Mouse (Mus musculus) heart, embryonic 15.5 days (tissue): ENCODE results near the gene Umod. TPM values are rescaled to one million over a fixed set of nuclear protein-coding genes. Genes with fewer than 3 reads are reported as not detected.

ENCODE experiments used
- ATAC-seq: fragments of 200-750 bp; cut with Nextera tagmentation; replicated peaks from 2 replicates; pipeline ENCODE4 v1.8.0; 2017; ENCODE audit warnings: low read depth, moderate TSS enrichment; ENCODE audit not compliant: insufficient number of reproducible peaks, insufficient read depth, low FRiP score
- H3K27ac ChIP-seq: fragments of 300-500 bp; sonication (generic); 2 replicates; pipeline ENCODE4 v1.5.1; 2015; ENCODE audit warnings: mild to moderate bottlenecking, inconsistent platforms
- H3K27me3 ChIP-seq: fragments of 300-500 bp; sonication (generic); 2 replicates; pipeline ENCODE4 v1.6.1; 2015; ENCODE audit warnings: inconsistent platforms
- H3K36me3 ChIP-seq: fragments of 300-500 bp; sonication (generic); 2 replicates; pipeline ENCODE4 v1.6.1; 2015; ENCODE audit warnings: mild to moderate bottlenecking, inconsistent platforms
- H3K4me1 ChIP-seq: fragments of 300-500 bp; sonication (generic); replicated peaks from 2 replicates; pipeline ENCODE4 v1.6.1; 2015; ENCODE audit warnings: inconsistent platforms
- H3K4me2 ChIP-seq: fragments of 300-500 bp; sonication (generic); 2 replicates; pipeline ENCODE4 v1.6.1; 2015; ENCODE audit warnings: inconsistent platforms, mild to moderate bottlenecking, moderate library complexity
- H3K4me3 ChIP-seq: fragments of 300-500 bp; sonication (generic); 2 replicates; pipeline ENCODE4 v1.5.1; 2015; ENCODE audit warnings: mild to moderate bottlenecking, inconsistent platforms
- H3K9ac ChIP-seq: fragments of 300-500 bp; sonication (generic); 2 replicates; pipeline ENCODE4 v1.6.1; 2015; ENCODE audit warnings: mild to moderate bottlenecking, inconsistent platforms
- H3K9me3 ChIP-seq: fragments of 300-500 bp; sonication (generic); replicated peaks from 2 replicates; pipeline ENCODE4 v1.6.1; 2016; ENCODE audit warnings: inconsistent platforms
- WGBS: fragments of 180-500 bp; shearing (Covaris S2); methylation state at CpG from one replicate; pipeline ENCODE4 v1.1.7; 2015; ENCODE audit warnings: mixed read lengths; 5-methylcytosine and 5-hydroxymethylcytosine counted together
- polyA plus RNA-seq: library from polyadenylated mRNA; unstranded; fragments of >200 nt; fragmentation: Nextera tagmentation; extraction: Ambion mirVana; gene quantifications from 2 replicates; pipeline ENCODE4 v1.2.1, GENCODE M21; 2015

The Umod gene
- polyA plus RNA-seq, 1 experiment from 2014 or later: not detected

DNA sequence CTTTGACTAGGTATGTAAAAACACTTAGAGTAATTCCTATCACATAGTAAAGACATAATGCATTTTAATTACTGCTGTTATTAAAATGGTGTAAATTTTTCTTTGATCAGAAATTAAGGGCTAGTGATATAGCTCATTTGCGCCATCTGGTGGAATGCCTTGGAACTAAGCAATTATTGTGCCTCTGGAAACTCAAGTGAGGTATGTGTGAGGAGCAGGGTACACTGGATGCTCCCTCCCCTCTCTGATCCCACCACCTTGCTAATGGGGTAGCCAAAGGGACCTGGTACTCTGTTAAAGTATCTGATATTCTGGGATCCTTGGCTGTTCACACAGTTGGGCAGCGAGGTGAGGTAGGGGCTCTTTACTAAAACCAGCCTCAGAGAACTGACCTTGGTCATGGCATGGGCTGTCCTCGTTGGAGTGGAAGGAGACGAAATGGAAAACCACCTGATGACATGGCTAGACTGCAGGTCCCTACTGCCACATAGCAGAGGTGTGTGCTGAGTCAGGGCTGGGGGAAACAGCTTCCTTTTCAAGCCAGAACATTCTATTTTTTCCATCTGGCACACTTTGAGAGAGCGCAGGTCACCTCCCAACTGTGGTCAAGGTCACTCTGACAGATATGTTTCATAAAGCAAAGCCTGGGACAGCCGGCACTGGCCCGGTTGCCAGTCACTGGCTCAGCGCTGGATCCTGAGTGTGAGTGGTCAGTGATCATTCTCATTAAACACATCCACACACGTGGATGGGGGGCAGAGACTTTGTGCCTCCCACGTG is 36.6 kb upstream of the Umod start:
- WGBS: 62% methylated on average over 10 of the region's 10 CpGs
- Histone ChIP-seq H3K9ac (no peak overlapping the region), H3K9me3 (no peaks in the 10 kb centered on the region), H3K4me3 (no peak overlapping the region), H3K4me2 (no peak overlapping the region), H3K36me3 (no peaks in the 10 kb centered on the region), H3K4me1 (no peaks in the 10 kb centered on the region), H3K27me3 (peaks cover 5% of the 10 kb centered on the region; the same call in 1 of the 2 replicates), H3K27ac (no peak overlapping the region)
- no peak for ATAC-seq

DNA sequence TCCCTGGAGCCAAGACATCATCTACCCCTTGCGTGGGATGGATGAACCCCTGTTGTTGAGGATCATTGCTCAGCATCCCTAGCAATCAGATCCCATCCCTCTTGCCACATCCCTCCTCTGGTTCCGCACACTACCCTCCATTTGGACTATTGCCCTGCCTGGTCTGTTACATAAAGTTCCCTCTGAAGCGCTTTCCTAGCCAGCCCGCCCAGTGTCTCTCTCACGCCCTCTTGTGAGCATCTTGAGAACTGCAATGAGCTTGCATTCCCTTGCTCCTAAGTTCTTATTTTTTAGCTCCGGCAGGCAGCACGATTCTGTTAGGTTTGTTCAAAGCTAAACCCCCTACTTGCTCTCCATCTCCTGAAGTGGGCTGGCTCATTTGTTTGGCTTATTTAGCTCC is 34.0 kb upstream of the Umod start:
- no peak for ATAC-seq
- Histone ChIP-seq H3K4me3 (no peak overlapping the region), H3K4me2 (no peak overlapping the region), H3K27ac (no peak overlapping the region), H3K9me3 (no peaks in the 10 kb centered on the region), H3K27me3 (no peaks in the 10 kb centered on the region), H3K9ac (no peak overlapping the region), H3K4me1 (no peaks in the 10 kb centered on the region), H3K36me3 (no peaks in the 10 kb centered on the region)
- 31% methylated on average over 7 of the region's 7 CpGs for WGBS

DNA sequence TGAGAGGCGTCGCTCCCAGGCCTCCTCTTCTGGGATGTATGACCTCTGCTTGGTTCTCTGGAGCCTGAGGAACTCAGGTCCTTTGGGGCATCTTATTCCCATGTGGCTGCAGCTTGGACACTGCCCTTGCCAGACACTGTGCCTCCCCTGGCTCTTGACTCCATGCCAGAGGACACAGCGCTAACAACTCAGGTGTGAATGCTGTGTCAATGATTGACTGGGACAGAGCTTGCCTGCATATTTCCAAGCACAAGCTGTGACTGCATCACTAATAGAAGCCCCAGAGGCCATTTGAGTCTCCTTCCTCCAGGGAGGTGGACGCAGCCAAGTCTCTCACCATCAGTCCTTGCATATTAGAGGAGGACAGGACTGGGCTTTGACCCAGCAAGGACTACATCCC is 32.1 kb upstream of the Umod start:
- Histone ChIP-seq H3K27ac (no peak overlapping the region), H3K9ac (no peak overlapping the region), H3K27me3 (no peaks in the 10 kb centered on the region), H3K4me1 (no peaks in the 10 kb centered on the region), H3K4me3 (no peak overlapping the region), H3K9me3 (no peaks in the 10 kb centered on the region), H3K4me2 (no peak overlapping the region), H3K36me3 (no peaks in the 10 kb centered on the region)
- WGBS: 83% methylated on average over 4 of the region's 4 CpGs
- no peak for ATAC-seq

DNA sequence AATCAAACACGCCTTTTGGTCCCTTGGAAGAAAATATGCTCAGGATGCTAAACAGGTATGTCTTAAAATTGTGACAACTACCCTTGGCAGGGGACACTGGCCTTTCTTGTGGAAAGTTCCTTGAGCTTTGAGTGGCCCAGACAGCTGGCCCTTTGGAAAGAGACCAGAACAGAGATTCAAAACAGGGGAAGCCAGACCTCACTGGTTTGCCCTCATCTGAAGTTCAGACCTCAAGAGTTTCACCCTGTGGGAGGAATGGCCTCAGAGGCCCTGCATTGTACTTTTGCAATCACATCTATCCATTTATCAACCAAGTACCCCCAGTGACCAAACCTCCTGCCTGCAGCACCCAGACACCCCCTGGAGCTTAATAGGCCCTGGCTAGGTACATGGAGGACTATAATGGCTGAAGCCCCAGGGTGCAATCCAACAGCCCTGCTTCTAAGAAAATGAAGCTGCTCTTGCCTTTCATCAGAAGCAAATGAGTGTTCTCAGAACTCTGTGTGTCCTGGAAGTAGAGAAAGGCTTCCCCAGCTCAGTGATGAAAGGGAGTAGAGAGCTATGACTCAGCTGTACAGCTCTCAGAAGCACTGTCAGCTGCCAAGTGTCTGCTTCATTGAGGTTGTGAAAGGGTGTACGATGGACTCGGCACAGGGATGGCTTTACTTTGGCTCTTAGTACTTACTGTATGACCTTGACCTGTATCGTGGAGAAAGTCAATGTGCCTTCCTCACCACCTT is 11.1 kb upstream of the Umod start:
- Histone ChIP-seq H3K9me3 (no peaks in the 10 kb centered on the region), H3K27ac (no peak overlapping the region), H3K27me3 (no peaks in the 10 kb centered on the region), H3K4me3 (no peak overlapping the region), H3K4me2 (no peak overlapping the region), H3K4me1 (no peaks in the 10 kb centered on the region), H3K9ac (no peak overlapping the region), H3K36me3 (no peaks in the 10 kb centered on the region)
- WGBS: 60% methylated on average over 4 of the region's 4 CpGs
- ATAC-seq: no peak

DNA sequence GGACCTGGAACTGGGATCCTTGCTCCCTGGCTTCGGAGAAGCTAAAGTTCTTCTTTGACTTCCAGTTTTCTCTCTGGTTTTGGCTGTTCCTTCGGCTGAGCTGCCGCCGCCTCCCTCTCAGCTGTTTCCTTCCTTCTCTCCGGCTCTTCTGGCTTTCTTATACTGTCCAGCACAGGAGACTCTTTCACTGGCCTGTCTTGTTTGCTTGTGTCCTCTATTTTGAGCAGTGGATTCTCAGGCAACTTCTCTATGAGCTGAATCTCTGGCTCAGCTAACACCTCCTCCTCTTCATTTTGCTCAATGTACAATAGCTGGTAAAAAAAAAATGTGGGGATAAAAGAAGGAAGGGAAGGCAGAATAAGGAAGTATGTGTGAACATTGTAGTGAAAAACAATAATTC is 7.6 kb upstream of the Umod start:
- 84% methylated on average over 5 of the region's 5 CpGs for WGBS
- no peaks in the 10 kb centered on the region for H3K9me3 ChIP-seq
- no peak overlapping the region for H3K27ac ChIP-seq
- H3K4me1 ChIP-seq: no peaks in the 10 kb centered on the region
- no peak overlapping the region for H3K9ac ChIP-seq
- H3K4me2 ChIP-seq: no peak overlapping the region
- H3K4me3 ChIP-seq: no peak overlapping the region
- H3K36me3 ChIP-seq: no peaks in the 10 kb centered on the region
- no peak for ATAC-seq
- no peaks in the 10 kb centered on the region for H3K27me3 ChIP-seq

DNA sequence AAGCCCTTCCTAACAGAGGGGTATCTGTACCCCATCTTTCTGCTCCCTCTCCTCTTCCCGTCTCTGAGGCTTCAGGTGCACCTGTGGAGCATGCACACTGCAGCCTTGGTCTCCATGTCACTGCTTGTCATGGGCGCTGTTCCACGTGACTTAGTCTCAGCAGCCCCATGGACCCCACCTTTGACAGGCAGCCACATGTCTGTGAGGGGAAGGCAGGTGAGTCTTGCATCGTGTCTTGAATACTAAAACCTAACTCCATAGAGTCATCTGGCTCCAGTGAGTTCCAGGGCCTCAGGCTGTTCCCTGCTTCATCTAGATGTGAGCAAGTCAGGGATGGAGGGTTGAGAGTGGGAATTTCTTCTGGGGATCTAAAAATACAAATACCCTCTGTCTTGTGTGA is 5.1 kb upstream of the Umod start:
- H3K4me1 ChIP-seq: no peaks in the 10 kb centered on the region
- H3K9me3 ChIP-seq: no peaks in the 10 kb centered on the region
- H3K4me3 ChIP-seq: no peak overlapping the region
- H3K27me3 ChIP-seq: no peaks in the 10 kb centered on the region
- H3K27ac ChIP-seq: no peak overlapping the region
- H3K9ac ChIP-seq: no peak overlapping the region
- H3K4me2 ChIP-seq: no peak overlapping the region
- no peak for ATAC-seq
- 72% methylated on average over 4 of the region's 4 CpGs for WGBS
- H3K36me3 ChIP-seq: no peaks in the 10 kb centered on the region

GRCm38 (mm10) chr7:119476500-119477389 is 2.3 kb downstream of the Umod start:
- Histone ChIP-seq H3K4me1 (no peaks in the 10 kb centered on the region), H3K9me3 (no peaks in the 10 kb centered on the region), H3K9ac (no peak overlapping the region), H3K27ac (no peak overlapping the region), H3K4me3 (no peak overlapping the region), H3K27me3 (no peaks in the 10 kb centered on the region), H3K4me2 (no peak overlapping the region), H3K36me3 (no peaks in the 10 kb centered on the region)
- 69% methylated on average over 33 of the region's 33 CpGs for WGBS
- no peak for ATAC-seq

DNA sequence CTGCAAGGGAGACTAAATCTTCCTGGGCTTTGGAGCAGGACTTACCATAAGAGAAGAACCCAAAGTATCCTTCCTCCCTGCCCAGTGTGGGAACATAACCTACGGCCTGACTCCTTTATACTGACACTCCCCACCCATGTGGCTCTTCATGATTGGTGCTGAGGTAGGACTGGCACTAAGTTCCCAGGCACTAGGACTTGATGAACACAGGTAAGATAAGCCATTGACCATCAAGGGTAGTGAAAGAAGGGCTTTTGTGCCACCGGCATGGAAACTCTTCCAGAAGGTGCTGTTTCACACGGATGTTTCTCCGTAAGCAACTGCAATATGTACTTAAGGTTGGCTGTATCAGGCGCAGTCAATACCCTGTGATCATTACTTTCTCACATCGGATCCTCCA is 19.9 kb downstream of the Umod start, which contains the start of gene Gp2:
Gene Gp2 (minus strand): TSS at position 101 of the 400 bp plus-strand sequence.
- no peaks in the 10 kb centered on the region for H3K36me3 ChIP-seq
- no peak within 1 kb of the TSS for H3K4me3 ChIP-seq
- no peak for ATAC-seq
- H3K4me2 ChIP-seq: no peak within 1 kb of the TSS
- H3K27me3 ChIP-seq: no peaks in the 10 kb centered on the region
- H3K4me1 ChIP-seq: no peaks in the 10 kb centered on the region
- H3K27ac ChIP-seq: no peak within 1 kb of the TSS
- no peaks in the 10 kb centered on the region for H3K9me3 ChIP-seq
- WGBS: 87% methylated on average over 6 of the region's 6 CpGs
- H3K9ac ChIP-seq: no peak within 1 kb of the TSS

DNA sequence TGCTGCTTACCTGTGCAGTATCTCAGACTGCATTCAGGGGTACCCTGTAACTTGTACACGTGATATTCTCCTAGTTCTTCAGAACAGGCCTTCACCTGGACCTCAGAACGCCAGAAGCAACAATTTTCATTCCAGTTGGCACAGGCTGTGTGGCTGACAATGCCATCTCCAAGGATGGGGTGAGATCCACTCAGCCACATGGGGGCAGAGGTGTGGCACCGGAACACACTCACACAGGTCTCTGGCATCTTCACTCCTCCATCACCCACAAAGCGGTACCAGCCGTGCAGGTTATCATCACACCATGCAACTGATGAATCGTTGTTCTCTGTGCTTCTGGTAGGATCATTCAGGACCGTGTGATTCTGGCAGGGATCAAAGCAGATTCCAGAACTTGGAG is 24.9 kb downstream of the Umod start:
- WGBS: 74% methylated on average over 7 of the region's 7 CpGs
- ATAC-seq: no peak
- Histone ChIP-seq H3K27me3 (no peaks in the 10 kb centered on the region), H3K4me3 (no peak overlapping the region), H3K36me3 (no peaks in the 10 kb centered on the region), H3K27ac (no peak overlapping the region), H3K9me3 (no peaks in the 10 kb centered on the region), H3K4me2 (no peak overlapping the region), H3K9ac (no peak overlapping the region), H3K4me1 (no peaks in the 10 kb centered on the region)

- Histone ChIP-seq H3K9ac (no peak overlapping the region), H3K4me2 (no peak overlapping the region), H3K27ac (no peak overlapping the region)
Measured at GRCm38 (mm10) chr7:119443849-119444248, 35.2 kb downstream of the Umod start.

DNA sequence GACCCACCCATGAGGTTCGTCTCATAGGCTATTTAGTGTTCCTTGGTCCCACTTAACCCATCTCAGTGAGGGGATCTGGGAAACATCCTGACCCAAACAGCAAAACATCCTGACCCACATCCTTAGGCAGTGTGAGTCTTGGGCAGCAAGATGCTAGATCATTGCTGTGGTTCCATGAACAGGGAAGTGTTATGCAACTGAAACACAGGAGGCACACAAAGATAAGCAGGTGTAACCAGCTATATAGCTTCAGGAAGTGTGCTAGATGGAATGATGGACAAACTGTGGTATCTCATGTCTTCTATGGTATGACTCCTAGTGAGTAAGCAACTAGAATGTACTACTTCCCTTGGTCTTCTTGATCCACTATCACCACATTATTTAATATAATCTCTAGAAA is 37.1 kb downstream of the Umod start:
- no peak overlapping the region for H3K9ac ChIP-seq
- 60% methylated on average over 1 of the region's 1 CpGs for WGBS
- H3K9me3 ChIP-seq: no peaks in the 10 kb centered on the region
- no peak for ATAC-seq
- no peaks in the 10 kb centered on the region for H3K4me1 ChIP-seq
- H3K27ac ChIP-seq: no peak overlapping the region
- H3K4me3 ChIP-seq: no peak overlapping the region
- no peak overlapping the region for H3K4me2 ChIP-seq
- H3K36me3 ChIP-seq: no peaks in the 10 kb centered on the region
- H3K27me3 ChIP-seq: no peaks in the 10 kb centered on the region

More at GRCm38 (mm10) chr7:119443849-119444248, 35.2 kb downstream of the Umod start:
- Histone ChIP-seq H3K36me3 (no peaks in the 10 kb centered on the region), H3K4me1 (no peaks in the 10 kb centered on the region), H3K4me3 (no peak overlapping the region), H3K9me3 (no peaks in the 10 kb centered on the region), H3K27me3 (no peaks in the 10 kb centered on the region)
- no peak for ATAC-seq
- 63% methylated on average over 4 of the region's 4 CpGs for WGBS
